Mouse (Mus musculus) layer of hippocampus, postnatal 25 days (tissue): ENCODE data around the gene Ostm1. TPM values are rescaled to one million over a fixed set of nuclear protein-coding genes. Genes with fewer than 3 reads are reported as not detected.

Experiments used
- DNase-seq, 2 experiments: peaks; one replicate each; pipeline ENCODE4 v3.0.0; 2022; ENCODE audit warnings: mixed read lengths in 2 of 2, low spot score in 1 of 2; ENCODE audit errors: extremely low spot score in 1 of 2
- total RNA-seq, 2 experiments: library from RNA; stranded (reverse); gene quantifications; 2 replicates each; pipeline ENCODE4 v1.2.3; 2021

The Ostm1 gene
- 10 to 100 TPM; 54.3 to 56.1 TPM for total RNA-seq

DNA sequence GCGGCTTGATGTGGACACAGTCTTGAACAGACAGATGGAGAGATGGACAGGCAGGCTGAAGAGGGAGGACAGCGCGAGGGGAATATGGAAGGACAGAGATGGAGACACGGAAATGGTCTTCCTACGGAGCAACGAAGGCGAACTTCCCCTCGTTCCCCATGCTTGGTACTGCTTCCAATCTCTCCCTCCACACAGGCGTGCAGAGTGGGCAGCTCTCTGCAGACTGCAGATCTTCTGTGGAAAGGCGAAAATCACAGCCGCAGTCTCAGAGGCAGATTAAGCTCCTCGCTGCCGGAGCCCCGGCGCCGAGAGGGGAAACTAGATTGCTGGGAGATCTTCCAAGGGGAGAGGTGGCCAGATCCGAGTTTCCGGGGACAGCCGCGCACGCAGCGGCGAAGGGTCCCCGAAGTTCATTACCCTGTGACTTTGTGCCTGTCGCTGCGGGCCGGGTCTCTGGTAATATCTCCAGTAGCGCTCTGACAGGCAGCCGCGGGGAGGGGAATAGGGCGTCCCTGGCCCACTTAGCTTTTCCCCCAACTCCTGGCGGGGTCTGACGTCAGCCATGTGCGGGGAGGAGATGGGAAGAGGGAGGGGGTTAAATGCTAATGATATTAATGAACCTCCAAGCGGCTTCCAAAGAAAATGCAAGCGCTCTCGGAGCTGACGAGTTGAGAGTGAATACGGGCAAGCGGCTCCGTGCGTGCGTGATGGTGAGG is at the start of gene Ostm1, which contains the start of gene Nr2e1:
Gene Ostm1, plus strand, starts transcription at position 666 of the 716 bp plus-strand sequence.
Gene Nr2e1, minus strand, starts transcription at position 476 of the 716 bp plus-strand sequence.
- peak; percentile 46 to 54 for DNase-seq

- DNase-seq = no peak
Observed at GRCm38 (mm10) chr10:42533836-42534453, 49.7 kb upstream of the Ostm1 start.

DNA sequence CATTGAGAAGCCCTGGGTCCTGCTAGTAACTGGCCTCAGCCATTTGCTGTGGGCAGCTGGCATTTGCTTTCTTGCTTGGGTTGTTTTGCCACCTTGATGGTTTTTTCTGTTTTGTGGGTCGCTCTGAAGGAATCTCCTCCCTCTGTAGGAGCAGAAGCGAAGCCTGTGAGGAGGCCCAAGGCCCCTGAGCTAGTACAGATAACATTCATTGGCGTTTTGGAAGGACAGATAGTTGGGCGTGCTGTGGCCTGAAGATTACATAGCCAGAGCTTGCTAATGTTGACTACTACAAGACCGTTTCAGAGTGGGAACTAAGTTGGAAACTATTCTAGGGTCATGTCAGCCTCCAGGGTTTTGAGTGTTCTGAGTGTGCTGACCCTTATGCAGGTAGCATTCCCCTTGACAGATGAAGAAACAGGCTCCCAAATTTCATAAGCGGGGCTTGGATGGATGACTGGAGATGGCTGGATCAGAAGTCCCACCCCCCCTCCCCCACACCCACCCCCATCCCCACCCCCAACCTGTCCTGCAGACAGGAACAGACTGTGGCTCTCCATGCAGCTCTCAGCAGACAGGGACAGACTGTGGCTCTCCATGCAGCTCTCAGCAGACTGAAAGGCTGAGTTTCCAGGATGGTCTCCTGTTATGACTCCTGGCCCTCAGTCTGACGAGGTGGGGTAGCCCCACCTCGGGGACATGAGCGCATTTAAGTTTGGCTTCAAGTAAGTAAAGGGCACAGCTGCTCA is 45.9 kb upstream of the Ostm1 start:
- no peak for DNase-seq

- DNase-seq = no peak
Observed at GRCm38 (mm10) chr10:42545707-42546503, 37.7 kb upstream of the Ostm1 start.

DNA sequence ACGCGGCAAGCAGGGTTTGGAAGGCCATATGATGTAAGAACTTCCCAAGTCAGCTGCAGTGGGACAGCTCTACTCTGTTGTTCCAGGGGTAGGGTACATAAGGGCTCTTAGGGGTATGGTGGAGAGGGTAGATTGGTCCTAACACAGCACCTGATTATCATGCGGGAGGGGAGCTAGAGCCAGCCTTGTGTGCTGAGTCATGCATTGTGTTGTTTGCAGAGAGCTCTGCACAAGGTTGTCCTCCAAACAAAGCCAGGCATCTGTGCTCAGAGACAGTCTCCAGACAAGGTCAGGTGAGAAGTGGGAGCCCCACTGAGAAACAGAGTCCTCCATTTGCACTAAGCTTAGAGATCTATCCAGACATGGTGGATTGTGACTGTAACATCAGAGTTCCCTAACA is 37.1 kb upstream of the Ostm1 start:
- no peak for DNase-seq

DNA sequence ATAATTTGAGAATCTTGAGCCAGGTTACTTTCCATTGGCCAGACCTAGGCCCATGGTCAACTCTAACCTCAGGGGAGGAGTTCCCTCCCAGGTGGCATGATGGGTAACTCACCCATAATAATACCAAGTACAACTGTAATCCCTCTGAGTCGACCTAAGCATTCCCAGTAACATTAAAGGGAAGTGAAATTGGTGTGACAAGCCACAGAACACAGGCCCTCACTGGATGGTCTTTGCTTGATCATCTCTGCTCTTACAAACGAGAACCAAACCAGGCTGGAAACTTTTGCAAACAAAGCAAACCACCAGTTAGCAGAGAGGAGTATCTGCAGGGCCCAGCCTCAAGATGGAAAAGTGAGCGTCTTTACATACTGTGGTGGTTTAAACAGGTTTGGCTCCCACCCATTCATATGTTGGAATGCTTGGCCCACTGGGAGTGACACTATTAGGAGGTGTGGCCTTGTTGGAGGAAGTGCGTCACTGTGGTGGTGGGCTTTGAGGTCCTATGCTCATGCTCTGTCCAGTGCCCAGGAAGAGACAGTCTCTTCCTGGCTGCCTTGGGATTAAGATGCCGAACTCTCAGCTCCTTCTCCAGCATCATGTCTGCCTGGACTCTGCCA is 23.9 kb upstream of the Ostm1 start:
- no peak for DNase-seq

DNA sequence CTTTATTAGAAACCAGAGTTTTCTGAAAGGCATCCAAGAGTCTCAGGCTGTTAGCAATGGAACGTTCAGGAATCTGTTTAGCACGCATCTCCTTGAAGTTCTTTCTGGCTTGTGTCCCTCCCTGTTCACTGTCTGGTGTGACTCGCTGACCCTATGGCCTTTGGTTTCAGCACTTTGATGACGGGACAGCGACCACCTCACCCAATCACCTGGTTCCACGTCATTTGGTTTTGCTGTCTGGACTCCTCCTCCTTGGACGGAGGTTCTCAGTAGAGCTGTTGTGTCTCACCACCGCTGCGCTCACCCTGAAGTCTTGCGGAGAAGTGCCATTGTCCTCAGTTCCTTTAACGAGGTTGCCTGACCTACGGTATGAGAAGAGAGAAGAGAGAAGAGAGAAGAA is 21.4 kb upstream of the Ostm1 start:
- DNase-seq = no peak

- no peak for DNase-seq
Observed at GRCm38 (mm10) chr10:42572567-42572966, 11.1 kb upstream of the Ostm1 start.

DNA sequence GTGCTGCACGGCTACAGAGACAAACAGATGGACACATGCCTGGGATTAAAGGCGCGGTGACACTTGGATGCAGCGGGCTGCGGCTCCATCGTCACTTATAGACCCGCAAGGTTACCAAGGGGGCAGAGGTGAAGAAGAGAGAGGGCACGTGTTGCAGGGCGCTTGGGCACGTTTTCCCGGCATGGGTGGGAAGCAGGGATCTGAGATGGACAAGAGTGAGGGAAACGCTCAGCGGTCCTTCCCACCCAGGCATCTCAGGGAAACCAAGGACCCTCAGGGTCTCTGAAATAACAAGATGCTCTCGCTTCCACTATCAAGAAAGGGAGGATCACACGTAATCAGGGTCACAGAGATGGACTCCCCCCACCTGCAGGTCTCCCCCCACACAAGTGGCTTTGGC is 10.7 kb upstream of the Ostm1 start:
- DNase-seq = no peak

DNA sequence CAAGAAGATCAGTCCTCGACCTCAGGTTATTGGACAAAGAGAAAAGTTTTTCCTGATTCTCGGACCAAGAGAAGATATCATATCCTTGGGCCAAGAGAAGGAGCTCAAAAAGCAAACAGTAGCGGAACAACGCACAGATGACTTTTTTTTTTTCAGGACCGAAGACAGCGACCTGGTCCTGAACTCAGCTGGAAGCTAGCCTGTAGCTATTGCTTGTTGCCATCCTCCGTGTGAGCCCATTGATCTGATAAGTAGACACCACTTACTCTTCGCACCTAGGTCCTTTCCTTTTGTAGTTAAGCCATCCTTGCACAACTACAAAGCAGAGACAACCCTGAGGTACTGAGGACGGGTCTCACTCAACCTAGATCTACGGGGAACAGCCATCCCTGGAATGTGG is 9.0 kb upstream of the Ostm1 start:
- no peak for DNase-seq

- no peak for DNase-seq
Observed at GRCm38 (mm10) chr10:42577525-42578280, 5.9 kb upstream of the Ostm1 start.

DNA sequence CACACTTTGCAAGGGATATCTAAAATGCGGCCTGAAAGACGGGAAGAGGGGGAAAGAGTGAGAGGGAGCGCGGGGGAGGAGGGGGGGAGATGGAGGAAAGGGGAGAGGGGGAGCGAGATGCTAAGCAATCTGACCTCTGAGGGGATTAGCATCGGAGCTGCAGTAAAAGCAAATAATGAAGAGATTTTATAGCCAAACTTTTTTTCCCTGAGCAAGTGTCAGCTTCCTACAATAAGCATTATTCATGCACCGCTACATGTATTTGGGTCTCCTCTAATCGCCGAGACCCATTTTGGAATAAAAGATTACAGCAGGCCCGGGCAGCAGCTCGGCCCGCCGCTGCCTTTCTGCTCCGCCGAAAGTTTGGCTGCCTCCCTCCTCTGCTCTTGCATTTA is 5.3 kb upstream of the Ostm1 start:
- DNase-seq = no peak

- no peak for DNase-seq
Observed at GRCm38 (mm10) chr10:42578698-42579474, 4.7 kb upstream of the Ostm1 start.

- DNase-seq = no peak
Observed at GRCm38 (mm10) chr10:42579475-42580130, 4.0 kb upstream of the Ostm1 start.

DNA sequence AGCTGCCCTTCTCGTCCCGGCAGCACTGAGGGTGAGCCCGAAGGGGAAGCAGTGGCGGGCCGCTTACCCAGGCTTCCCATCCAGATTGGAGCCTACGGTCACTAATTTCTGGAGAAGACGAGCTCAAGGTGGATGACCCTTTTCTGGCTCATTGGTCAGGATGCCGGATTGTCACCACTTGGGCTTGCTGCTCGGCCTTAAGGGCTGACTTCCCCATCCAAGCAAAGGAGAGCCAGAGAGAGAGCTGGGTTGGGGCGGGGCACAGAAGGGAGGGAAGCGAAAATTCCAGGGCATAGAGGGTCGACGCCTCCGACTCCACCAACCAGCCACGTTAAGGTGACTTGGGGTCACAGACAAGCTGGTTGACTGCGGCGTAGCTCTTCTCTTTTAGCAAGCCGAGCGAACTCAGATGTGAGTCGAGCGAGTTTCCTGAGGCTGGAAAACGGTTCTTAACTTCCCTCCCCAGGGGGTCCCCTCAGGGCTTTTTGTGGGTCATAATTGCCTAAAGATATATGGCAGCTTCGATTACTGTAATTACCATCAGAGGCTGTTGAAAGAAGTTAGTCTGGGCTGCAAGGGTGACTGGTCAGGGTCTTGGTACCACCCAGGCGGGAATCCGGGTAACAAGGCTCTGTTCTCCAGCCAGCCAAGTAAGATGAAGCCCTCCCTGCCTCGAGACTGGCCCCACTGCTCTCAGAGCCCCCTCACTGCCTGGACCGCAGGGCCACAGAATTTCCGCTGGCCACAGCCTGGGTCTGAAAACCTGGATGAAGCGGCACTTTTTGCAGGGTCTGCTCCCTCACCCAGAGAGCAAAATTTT is 3.3 kb upstream of the Ostm1 start:
- no peak for DNase-seq

DNA sequence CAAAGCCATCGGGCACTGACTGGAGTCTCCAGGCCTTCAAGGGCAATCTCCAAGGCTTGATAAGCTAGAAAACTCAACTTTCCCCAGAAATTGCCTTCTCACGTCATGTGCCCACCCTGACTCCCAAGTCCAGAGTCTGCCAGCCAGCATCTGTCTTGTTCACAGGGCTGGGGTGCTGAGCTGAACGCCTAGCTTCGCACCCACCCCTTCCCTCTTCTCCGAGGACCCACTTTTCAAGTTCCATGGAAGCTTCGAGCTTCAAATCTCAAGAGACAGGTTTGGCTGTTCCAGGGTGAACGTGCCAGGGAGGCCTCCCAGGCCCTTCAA is 2.7 kb upstream of the Ostm1 start:
- no peak for DNase-seq
